Mouse (Mus musculus) liver, postnatal 0 days (tissue): ENCODE results near the gene Slc10a6.

ENCODE experiments used
- CTCF ChIP-seq: sonication (generic); IDR thresholded peaks from 2 replicates; pipeline ENCODE4 v1.5.1; 2016; ENCODE audit warnings: antibody characterized with exemption, low read depth
- EP300 ChIP-seq: IDR thresholded peaks from 2 replicates; pipeline ENCODE4 v1.6.1; 2016; ENCODE audit warnings: antibody characterized with exemption, low read depth, mild to moderate bottlenecking

- TF ChIP-seq CTCF, result no peak
- no peak for TF ChIP-seq EP300
These were observed 8.0 kb upstream of the Slc10a6 start for GRCm38 (mm10) chr5:103637162-103637561.
